Mouse (Mus musculus) spleen, embryonic (tissue): ENCODE measurements around the gene Dab1.

Experiments used
- CTCF ChIA-PET: fragments of 350-600 bp; sonication (Branson Sonifier 250); formaldehyde crosslinking; loops from one replicate; lab custom pipeline; 2022; lab: Charles Lee

Gene Dab1

GRCm38 (mm10) chr4:104444985-104445384, 825.8 kb downstream of the Dab1 start:
- CTCF ChIA-PET, result no interaction called here

DNA sequence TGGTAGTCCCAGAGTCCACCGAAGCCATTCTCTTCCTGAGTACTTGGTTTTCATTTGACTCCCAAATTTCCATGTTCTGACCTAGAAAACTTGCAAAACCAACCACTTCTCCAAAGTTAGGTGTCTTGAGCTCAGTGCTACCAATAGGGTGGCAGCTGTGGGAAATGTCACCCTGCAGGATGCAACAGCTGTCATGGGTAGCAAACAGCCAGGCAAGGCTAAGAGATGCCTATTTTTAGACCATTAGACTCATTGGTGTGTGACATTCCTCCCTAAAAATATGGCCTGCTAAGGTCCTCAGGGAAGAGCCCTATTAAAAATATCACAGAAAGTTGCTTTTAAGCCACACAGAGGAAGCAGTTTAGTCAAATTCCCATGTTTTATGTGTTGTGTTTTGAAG, 829.0 kb downstream of the Dab1 start:
- CTCF ChIA-PET, result no interaction called here

DNA sequence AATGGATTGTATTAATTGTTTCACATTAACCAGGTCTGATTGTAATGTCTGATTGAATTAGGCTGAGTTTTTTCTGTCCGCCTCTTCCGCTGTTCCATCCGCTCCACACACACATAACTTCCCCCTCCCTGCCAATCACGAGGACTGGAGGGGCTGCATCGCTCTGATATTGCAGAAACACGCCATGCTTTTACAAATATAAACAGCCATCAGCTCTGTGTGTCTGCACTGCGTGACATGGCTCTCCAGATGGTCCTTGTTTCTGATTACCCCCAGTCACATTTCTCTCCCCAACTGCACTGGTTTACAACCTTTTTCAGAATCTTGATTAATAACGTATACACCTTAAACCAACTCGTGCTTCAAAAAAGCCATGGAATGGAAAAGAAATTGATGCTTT, 831.5 kb downstream of the Dab1 start:
- CTCF ChIA-PET, result no interaction called here

DNA sequence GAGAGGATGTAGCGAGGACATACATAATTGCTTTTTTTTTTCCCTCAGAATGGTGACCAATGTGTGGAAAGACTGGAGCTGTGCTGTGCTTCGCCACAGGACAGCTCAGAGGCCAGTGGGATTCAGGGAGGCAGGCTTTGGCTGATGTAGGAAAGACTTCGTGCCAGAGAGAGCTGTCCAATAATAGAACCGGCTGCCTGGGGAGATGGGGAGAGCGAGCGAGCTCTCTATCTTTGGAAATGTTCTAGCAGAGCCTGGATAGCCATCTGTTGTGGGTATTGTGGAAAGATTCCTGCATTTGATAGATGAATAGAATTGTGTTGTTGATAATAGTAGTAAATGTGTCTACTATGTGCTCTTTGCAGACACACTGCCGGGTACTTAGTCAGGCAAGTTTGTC, 833.4 kb downstream of the Dab1 start:
- CTCF ChIA-PET, result no interaction called here

DNA sequence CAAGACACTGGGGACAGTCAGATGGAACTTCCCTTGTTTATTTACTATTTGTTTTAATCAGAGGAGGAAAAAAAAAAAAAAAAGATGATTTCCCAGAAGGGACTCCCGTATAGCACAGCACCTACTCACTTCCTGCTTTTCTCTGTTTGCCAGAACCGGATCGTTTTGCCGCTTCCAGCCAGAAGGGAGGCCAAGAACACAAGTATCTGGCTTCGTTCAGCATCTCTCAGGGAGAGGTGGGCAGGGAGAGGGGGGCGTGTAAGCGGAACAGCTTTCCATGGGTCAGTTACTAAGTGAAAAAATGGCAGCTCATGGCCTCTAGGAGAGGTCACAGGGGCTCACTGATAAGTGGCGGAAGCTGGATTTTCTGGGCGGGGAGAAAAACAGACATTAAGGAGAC, 836.0 kb downstream of the Dab1 start:
- CTCF ChIA-PET, result no interaction called here

- CTCF ChIA-PET, result no interaction called here
These were observed 836.6 kb downstream of the Dab1 start for GRCm38 (mm10) chr4:104455760-104456159.

- CTCF ChIA-PET, result no interaction called here
These were observed 837.2 kb downstream of the Dab1 start for GRCm38 (mm10) chr4:104456173-104456873.

GRCm38 (mm10) chr4:104458726-104459125, 839.6 kb downstream of the Dab1 start:
- CTCF ChIA-PET, result no interaction called here

GRCm38 (mm10) chr4:104461106-104462011, 842.2 kb downstream of the Dab1 start:
- CTCF ChIA-PET, result no interaction called here

GRCm38 (mm10) chr4:104462932-104463780, 844.0 kb downstream of the Dab1 start:
- CTCF ChIA-PET, result no interaction called here

DNA sequence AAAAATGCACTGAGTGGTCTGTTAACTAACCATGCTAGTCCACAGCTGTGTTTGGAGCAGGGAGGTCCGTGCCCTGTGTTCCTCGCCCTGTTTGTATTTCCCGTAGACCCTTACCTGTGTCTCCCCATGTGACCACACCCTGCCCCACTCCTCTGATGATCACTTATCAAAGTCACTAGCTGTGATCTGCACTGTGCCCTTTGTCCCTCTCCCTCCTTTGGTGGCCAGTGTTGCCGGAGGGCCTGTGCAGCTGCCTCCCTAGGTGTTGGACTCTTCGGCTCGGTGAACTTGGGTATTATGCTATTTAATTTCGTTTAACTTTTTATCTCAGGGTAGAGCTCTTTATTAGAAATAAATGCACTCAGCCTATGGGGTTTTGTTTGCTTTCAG, 844.6 kb downstream of the Dab1 start:
- CTCF ChIA-PET, result no interaction called here

DNA sequence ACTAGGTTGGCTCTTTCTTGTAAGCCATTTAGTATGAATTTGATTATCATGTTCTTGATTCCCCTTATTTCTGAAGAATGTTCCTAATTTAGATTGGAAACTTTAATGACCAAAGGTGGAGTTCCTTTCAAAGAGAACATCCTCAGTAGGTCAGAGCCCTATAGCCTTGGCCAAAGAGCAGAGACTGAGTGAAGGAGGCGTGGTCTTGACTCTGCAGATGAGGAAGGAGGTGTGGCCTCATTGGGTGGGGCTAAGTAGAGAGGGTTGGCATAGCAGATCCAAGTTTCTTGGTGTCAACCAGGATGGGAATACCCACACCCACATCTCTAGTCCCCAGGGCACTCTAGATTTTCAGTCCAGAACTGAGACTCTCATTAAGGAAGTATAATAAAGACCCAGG, 846.4 kb downstream of the Dab1 start:
- CTCF ChIA-PET, result no interaction called here

DNA sequence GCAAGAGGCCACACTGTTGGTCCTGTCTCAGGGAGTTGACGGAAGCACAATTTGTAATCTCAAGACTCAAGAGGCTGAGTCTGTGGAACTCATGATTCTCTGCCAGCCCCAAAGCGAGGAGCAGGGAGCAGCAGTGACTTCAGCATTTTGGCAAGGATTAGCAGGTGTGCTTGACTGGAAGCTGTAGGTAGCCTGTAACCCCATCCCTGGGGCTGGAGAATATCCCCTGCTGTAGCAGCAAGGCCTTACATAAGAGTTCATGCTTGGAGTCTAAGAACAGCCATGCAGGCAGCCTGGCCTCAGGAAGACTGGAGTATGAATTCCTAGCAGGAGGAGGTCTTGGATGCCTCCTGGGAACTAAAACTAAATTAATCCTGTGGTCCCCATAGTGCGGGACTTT, 849.5 kb downstream of the Dab1 start:
- CTCF ChIA-PET, result no interaction called here

DNA sequence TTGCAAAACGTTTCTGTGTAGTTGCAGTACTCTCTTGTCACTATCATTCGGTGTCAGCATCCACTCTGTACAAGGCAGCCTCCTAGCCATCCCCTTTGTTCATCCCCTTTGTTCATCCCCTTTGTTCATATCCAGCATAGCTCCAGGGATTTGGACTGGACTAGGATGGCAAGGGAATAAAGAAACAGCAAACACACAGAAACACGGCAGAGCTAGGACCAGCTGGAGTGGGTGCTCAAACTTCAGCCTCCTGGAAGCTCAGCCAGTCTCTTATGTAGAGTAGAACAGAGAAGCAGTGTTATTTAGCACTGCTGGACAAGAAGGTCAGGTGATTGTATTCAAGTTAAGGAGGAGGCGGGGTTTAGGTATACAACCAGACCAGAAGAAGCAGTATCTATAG, 853.8 kb downstream of the Dab1 start:
- CTCF ChIA-PET, result no interaction called here

DNA sequence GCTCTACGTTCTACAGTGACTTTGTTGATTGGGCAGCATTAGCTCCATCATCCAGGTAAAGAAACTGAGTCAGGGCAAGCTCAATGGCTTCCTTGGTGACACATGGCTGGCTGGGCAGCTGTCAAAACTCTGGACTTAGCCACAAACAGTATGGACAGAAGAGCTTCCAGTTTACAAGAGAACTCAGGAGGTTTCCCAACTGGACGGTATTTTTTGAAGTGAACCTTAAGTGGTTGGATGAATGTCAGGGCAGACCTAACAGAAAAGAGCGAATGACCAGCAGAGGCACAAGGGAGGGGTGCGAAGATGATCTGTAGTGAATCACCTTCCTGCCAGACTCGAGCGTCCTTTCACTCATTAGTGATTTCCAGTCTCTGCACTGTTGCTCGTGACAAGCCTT, 857.7 kb downstream of the Dab1 start:
- CTCF ChIA-PET, result no interaction called here

DNA sequence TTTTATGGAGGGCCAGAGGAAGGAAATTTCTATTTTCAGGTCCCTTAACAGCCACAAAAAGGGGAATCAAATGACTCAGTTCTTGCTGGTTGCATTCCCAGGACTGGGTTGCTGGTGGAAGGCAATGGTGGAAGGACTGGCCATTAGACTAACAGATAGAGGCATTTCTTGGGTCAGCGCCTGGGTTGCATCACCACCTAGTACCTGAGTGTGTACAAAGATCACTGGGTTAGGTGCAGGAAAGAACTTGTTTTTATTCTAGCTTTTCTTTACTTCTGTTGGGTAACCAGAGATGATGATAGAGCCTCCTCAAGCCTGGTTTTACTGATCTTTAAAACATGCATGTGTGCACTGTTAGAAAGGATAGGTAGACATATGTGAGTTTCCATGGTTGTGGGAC, 864.8 kb downstream of the Dab1 start:
- CTCF ChIA-PET, result no interaction called here

DNA sequence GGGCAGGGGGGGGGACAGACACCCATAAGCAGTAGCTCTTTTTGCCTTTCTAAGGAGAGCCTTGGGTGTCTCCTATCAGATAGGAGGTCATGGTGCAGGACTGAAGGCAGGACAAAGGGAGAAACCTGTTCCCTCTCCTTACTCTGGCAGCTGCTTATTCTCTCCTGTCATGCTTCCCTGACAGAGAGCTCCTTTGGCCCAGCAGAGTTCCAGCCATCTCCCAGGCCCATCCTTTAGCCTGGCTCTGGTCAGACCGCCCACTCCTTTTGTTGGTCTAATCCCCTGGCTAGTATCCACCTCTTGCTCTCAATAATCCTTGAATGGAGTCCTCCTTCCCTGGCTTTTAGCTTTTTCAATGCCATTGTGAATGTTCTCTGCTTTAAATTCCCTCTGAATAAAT, 878.1 kb downstream of the Dab1 start:
- CTCF ChIA-PET, result no interaction called here

DNA sequence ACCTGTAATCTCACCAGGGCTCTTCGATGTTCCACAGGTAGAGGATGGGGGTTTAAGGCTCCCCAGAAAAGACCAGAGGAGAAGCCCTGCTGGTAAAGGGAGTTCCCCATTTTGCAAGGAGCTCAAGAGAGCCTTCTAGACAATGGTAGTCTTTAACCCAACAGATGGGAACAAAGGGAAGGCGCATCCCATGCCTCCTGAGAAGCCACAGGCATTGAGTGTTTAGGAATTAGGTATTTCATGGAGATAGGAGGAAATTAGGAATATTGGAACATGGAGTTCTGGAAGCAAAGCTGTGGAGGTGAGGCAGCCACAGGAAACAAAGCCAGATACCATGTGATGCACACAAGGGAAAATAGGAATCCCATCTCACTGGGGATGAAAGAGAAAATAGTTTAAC, 881.0 kb downstream of the Dab1 start:
- CTCF ChIA-PET, result no interaction called here

- CTCF ChIA-PET, result no interaction called here
These were observed 881.5 kb downstream of the Dab1 start for GRCm38 (mm10) chr4:104500646-104501045.

- CTCF ChIA-PET, result no interaction called here
These were observed 882.1 kb downstream of the Dab1 start for GRCm38 (mm10) chr4:104501245-104501644.

DNA sequence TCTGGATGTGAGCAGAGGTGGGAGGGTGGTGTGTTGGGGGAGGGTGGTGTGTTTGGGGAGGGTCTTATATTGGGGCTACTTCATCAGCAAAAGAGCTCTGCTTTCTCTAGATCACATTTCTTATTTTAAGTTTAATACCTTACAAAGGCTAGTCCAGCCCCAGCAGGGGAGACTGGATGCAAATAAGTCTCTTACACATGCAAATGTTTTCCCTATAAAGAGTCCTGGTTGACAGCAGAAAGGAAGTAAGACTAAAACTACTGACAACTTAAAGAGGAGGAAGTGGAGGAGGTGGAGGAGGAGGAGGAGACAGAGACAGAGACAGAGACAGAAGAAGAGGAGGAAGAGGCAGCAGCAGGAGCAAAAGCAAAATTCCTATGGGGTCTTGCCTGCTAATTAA, 885.8 kb downstream of the Dab1 start:
- CTCF ChIA-PET, result no interaction called here
